Mouse (Mus musculus): ENCODE measurements around the gene Smco3.
"Not testable (repeated sequence)": the region's sequence is repeated elsewhere in the genome, so short reads cannot be mapped to it uniquely, and the experiment has no call there.

The Smco3 gene

GRCm38 (mm10) chr6:136808014-136808417 lies 27.2 kb downstream of the Smco3 start, which contains the start of gene H2afj:
Gene H2afj, plus strand, starts transcription at chr6:136808244.
- in situ Hi-C loops (cut with MboI, MseI): loop anchor here (25.0 kb wide), 1 partner anchor 1896 kb away; the partner anchor contains the start of gene Cdkn1b

DNA sequence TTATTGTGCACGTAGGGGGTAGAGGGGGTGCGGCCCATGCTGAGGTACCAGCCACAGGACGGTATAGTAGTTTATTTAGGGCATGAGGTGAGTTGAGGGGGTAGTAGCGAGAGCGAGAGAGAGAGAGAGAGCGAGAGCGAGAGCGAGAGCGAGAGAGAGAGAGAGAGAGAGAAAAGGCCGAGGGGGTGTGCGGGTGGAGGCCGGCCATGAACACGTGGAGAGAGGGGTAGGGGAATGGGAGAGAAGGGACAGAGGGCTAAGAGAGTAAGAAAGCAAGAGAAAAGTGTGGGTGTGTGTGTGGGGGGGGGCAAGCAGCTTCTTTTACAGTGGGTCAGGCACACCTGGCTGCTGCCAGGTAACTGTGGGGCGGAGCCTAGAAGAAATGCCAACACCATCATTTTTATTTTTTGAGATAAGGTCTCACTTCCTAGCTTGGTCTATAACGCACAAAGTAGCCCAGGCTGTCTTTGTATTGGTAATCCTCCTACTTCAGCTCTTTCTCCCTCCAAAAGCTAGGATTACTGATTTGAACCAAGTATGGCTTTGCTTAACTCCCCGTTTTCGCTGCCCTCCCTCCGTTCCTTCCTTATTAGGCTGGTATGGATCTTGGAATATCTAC lies 27.7 kb downstream of the Smco3 start:
- in situ Hi-C loops (cut with MboI, MseI): loop anchor here (25.0 kb wide), 1 partner anchor 1895 kb away; the partner anchor contains the start of gene Cdkn1b

- in situ Hi-C loops (cut with MboI, MseI): loop anchor here (25.0 kb wide), 1 partner anchor 1895 kb away; the partner anchor contains the start of gene Cdkn1b
Measured at GRCm38 (mm10) chr6:136806819-136807218, 28.4 kb downstream of the Smco3 start.

DNA sequence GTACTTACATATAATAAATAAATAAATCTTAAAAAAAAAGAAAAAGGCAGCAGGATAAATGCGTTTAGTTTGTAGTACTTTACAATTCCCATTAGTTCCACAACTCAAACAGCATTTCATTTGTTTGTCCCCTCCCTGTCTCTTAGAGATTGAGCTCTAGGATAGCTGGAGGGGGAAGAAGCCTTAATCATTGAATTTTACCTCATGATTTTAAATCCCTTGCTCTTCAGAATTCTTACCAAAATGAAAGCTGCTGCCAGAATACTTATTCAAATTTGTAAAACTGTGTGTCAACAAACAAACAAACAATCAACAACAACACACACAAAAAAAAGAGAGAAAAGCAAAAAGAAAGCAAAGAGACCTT lies 29.9 kb downstream of the Smco3 start:
- in situ Hi-C loops (cut with MboI, MseI): loop anchor here (25.0 kb wide), 1 partner anchor 1893 kb away; the partner anchor contains the start of gene Cdkn1b

GRCm38 (mm10) chr6:136804705-136805408 lies 30.4 kb downstream of the Smco3 start:
- in situ Hi-C loops (cut with MboI, MseI): loop anchor here (25.0 kb wide), 1 partner anchor 1893 kb away; the partner anchor contains the start of gene Cdkn1b

GRCm38 (mm10) chr6:136803739-136804633 lies 31.3 kb downstream of the Smco3 start, which contains the start of gene Hist4h4:
Gene Hist4h4, minus strand, starts transcription at chr6:136804415.
- in situ Hi-C loops (cut with MboI, MseI): loop anchor here (25.0 kb wide), 1 partner anchor 1892 kb away; the partner anchor contains the start of gene Cdkn1b

DNA sequence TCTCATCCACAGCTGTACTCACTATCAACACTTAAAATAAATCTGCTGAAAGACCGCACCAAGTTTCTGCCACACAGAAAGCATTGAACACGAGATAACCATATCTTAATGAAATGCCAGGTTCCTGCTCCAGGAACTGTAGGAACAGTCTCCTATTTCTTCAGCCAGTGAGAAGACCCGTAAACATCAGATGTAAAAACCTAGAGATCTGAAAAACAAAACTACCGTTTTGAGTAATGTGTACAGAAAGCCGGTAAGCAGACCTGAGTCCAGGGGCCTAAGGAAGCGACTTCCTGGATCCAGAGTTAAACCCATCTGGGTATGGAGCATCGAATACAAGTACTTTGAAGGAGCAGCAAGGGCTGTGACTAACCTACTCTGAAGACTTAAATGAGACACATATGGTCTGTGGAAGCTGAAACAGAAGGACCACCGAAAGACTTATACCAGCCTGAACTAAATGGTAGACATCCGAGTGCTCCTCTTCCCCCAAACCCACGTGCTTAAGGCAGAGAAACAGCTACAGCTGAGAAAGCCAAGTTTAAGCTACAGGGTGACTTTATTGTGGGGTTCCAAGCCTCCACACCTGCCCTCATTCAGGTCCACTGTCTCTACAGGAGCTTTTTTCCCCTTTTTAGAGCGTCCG lies 32.0 kb downstream of the Smco3 start:
- in situ Hi-C loops (cut with MboI, MseI): loop anchor here (25.0 kb wide), 1 partner anchor 1891 kb away; the partner anchor contains the start of gene Cdkn1b

- in situ Hi-C loops (cut with MboI, MseI): loop anchor here (25.0 kb wide), 1 partner anchor 1889 kb away; the partner anchor contains the start of gene Cdkn1b
Measured at GRCm38 (mm10) chr6:136801274-136801673, 34.0 kb downstream of the Smco3 start.

- in situ Hi-C loops (cut with MboI, MseI): loop anchor here (25.0 kb wide), 1 partner anchor 1888 kb away; the partner anchor contains the start of gene Cdkn1b
Measured at GRCm38 (mm10) chr6:136800710-136801109, 34.5 kb downstream of the Smco3 start.

GRCm38 (mm10) chr6:136797874-136798693 lies 37.2 kb downstream of the Smco3 start:
- in situ Hi-C loops (cut with MboI, MseI): not testable (repeated sequence)

- in situ Hi-C loops (cut with MboI, MseI): no loop called here
Measured at GRCm38 (mm10) chr6:136795850-136796249, 39.4 kb downstream of the Smco3 start.

DNA sequence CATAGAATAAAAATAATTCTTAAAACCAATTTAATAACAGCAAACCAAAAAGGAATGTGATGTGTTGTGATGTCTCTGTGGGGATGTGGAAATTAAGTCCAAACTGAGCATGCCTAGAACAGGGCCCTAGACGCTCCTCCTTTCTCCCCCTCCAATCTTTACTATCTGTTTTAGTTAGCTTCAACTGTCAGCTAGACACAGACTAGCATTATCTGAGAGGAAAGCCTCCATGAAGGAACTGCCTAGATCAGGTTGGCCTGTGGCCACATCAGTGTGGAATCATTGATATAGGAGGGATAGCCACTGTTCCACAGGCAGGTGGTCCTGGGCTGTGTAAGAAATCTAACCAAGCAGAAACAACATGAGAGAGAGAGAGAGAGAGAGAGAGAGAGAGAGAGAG lies 40.1 kb downstream of the Smco3 start:
- in situ Hi-C loops (cut with MboI, MseI): no loop called here

- in situ Hi-C loops (cut with MboI, MseI): no loop called here
Measured at GRCm38 (mm10) chr6:136793831-136794525, 41.3 kb downstream of the Smco3 start.

DNA sequence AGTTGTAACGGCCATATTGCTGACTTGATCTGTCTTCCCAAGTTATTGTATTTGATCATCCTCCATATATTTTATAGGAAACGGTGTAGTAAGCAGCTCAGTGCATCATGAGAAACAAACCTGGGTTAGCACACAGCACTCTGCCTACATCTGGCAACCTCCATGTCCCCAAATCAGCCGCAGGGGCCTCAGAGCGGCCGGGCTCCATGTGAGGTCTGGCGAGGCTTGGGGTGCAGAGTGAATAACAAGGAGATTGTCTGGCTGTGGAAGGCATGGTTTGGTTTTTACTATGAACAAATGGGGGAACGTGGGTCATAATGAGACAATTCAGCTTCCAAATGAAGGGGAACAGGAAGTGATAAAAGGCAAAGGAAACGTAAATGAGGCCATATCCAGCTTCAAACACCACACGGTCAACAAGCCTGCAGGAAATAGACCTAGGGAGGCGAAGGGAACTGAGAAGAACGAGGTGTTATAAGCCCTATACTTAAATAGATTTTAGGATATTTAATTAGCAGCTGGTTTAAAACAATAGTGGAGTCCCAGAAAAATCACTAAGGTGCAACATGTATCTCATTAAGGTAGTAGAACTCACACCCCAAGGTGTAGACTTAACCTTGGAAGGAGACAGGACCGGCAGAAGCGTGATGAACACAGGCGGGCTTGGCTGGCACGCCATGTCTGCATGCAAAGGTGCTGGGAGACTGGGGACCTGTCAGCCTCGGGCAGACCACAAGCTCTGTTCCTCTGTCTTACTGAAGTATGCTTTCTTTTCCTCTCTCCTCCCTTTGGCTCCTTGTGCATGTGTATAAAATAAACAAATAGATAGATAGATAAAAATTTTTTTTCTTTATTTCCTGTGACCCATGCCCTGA lies 42.1 kb downstream of the Smco3 start:
- in situ Hi-C loops (cut with MboI, MseI): no loop called here

GRCm38 (mm10) chr6:136789391-136789971 lies 45.8 kb downstream of the Smco3 start:
- in situ Hi-C loops (cut with MboI, MseI): no loop called here

DNA sequence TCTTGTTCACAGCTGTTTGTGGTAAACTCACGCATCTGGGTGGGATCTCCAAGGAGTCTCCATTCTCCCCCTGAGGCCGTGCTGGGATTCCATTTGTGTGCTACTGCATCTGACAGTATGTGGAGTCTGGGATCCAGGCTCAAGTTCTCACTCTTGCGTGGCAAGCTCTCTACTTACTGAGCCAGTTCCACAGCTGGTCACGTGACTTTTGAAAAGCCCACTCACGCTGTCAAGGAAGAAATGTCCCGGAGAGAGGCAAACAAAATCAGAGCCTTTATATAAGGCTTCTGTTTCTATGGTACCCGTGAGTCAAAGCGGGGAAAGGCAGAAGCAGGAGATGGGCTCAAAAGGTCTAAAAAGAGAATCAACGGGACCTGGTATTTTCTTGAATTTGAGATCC lies 52.5 kb downstream of the Smco3 start:
- in situ Hi-C loops (cut with MboI, MseI): no loop called here

DNA sequence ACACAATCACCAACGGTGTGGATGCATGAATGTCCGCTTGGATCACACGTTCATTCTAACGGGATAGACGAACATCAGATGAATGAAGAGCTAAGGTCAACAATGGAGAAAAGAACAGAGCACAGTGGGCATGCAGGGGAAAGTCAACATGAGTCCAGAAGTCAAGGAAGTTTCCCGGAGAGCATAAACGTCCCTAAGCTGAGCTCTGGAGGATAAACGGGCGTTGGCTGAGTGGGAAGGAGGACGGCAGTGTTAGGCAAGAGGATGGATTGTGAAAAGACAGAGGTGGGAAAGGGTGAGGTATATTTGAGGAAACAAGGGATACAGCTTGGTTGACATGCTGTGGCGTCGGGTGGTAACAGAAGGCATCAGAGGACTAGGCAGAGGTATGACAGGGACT lies 53.1 kb downstream of the Smco3 start:
- in situ Hi-C loops (cut with MboI, MseI): no loop called here

DNA sequence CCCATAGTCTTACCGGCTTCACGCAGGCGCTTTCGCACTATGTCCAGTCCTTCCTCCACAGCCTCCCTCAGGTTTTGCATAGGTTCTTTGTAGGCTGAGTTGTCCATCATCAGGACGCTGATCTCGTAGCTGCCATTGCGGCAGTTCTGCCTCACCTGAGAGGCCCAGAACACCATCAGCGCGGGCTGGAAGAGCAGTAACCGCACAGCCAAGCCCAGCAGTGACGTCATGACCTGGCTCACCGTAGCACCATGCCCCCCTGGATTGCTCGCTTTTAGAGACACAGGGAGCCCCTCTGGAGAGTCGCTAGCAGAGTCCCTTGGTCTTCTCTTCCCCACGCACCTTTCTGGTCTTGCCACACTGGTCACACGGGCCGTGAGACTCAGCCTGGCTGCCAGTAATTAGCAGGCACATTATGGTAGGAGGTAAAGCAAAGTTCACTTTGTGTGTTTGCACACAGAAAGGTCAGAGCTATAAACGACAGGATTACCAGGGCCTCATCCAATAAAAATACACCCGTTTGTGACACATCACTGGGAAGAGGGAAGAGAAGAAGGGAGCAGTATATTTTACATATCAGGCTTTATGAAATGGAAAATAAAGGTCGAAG lies 53.8 kb downstream of the Smco3 start, which contains the start of gene Gucy2c:
TSS of gene Gucy2c (minus strand) at position 389 of the 610 bp plus-strand sequence.
- in situ Hi-C loops (cut with MboI, MseI): no loop called here
